Mouse (Mus musculus): ENCODE data around the gene Psmc2. TPM values are rescaled to one million over a fixed set of nuclear protein-coding genes. Genes with fewer than 3 reads are reported as not detected.

Psmc2 gene
- polyA plus RNA-seq, 1 experiment = 137 TPM

- H3K4me1 ChIP-seq (ENCODE audit: control insufficient read depth, insufficient read depth, low read length) = no peaks in the 10 kb centered on the region
- H3K4me3 ChIP-seq (ENCODE audit: low read depth, low read length) = no peak overlapping the region
- H3K27ac ChIP-seq (ENCODE audit: insufficient read depth, low read length) = no peak overlapping the region
- peaks cover 6% of the 10 kb centered on the region; the same call in 1 of the 2 replicates for H3K36me3 ChIP-seq (ENCODE audit: control insufficient read depth, insufficient read depth, low read length, poor library complexity, severe bottlenecking)
- H3K27me3 ChIP-seq (ENCODE audit: control insufficient read depth, insufficient read depth, low read length, poor library complexity, severe bottlenecking) = no peaks in the 10 kb centered on the region
- TF ChIP-seq EP300 (IDR thresholded peaks at IDR 0.05; ENCODE audit: insufficient read depth, low read depth, low read length) = no peak
- no peak for TF ChIP-seq POLR2A (IDR thresholded peaks at IDR 0.05; ENCODE audit: insufficient read depth, low read length)
- no peak for TF ChIP-seq CTCF (IDR thresholded peaks at IDR 0.05; ENCODE audit: low read depth, low read length)
- no peaks in the 10 kb centered on the region for H3K9me3 ChIP-seq (replicated peaks; ENCODE audit: control insufficient read depth, insufficient read depth, low read length, poor library complexity, severe bottlenecking)
- H3K9ac ChIP-seq (ENCODE audit: low read depth, poor library complexity, severe bottlenecking) = no peak overlapping the region
Observed at GRCm38 (mm10) chr5:21789061-21789460, 4.0 kb downstream of the Psmc2 start.

GRCm38 (mm10) chr5:21792166-21792565 lies 7.1 kb downstream of the Psmc2 start:
- Histone ChIP-seq H3K4me3 (ENCODE audit: low read depth, low read length) (no peak overlapping the region), H3K9ac (ENCODE audit: low read depth, poor library complexity, severe bottlenecking) (no peak overlapping the region), H3K27me3 (ENCODE audit: control insufficient read depth, insufficient read depth, low read length, poor library complexity, severe bottlenecking) (no peaks in the 10 kb centered on the region), H3K4me1 (ENCODE audit: control insufficient read depth, insufficient read depth, low read length) (no peaks in the 10 kb centered on the region), H3K9me3 (replicated peaks; ENCODE audit: control insufficient read depth, insufficient read depth, low read length, poor library complexity, severe bottlenecking) (no peaks in the 10 kb centered on the region), H3K27ac (ENCODE audit: insufficient read depth, low read length) (no peak overlapping the region), H3K36me3 (ENCODE audit: control insufficient read depth, insufficient read depth, low read length, poor library complexity, severe bottlenecking) (peaks cover 12% of the 10 kb centered on the region; the same call in 1 of the 2 replicates)
- no peak for TF ChIP-seq EP300 (IDR thresholded peaks at IDR 0.05; ENCODE audit: insufficient read depth, low read depth, low read length)
- TF ChIP-seq CTCF (IDR thresholded peaks at IDR 0.05; ENCODE audit: low read depth, low read length) = no peak
- no peak for TF ChIP-seq POLR2A (IDR thresholded peaks at IDR 0.05; ENCODE audit: insufficient read depth, low read length)

- Histone ChIP-seq H3K27me3 (ENCODE audit: control insufficient read depth, insufficient read depth, low read length, poor library complexity, severe bottlenecking) (no peaks in the 10 kb centered on the region; the same call in 1 of the 2 replicates), H3K4me1 (ENCODE audit: control insufficient read depth, insufficient read depth, low read length) (no peaks in the 10 kb centered on the region), H3K36me3 (ENCODE audit: control insufficient read depth, insufficient read depth, low read length, poor library complexity, severe bottlenecking) (peaks cover 35% of the 10 kb centered on the region), H3K9me3 (replicated peaks; ENCODE audit: control insufficient read depth, insufficient read depth, low read length, poor library complexity, severe bottlenecking) (no peaks in the 10 kb centered on the region), H3K9ac (ENCODE audit: low read depth, poor library complexity, severe bottlenecking) (no peak overlapping the region), H3K27ac (ENCODE audit: insufficient read depth, low read length) (no peak overlapping the region), H3K4me3 (ENCODE audit: low read depth, low read length) (no peak overlapping the region)
- TF ChIP-seq EP300 (IDR thresholded peaks at IDR 0.05; ENCODE audit: insufficient read depth, low read depth, low read length) (no peak), POLR2A (IDR thresholded peaks at IDR 0.05; ENCODE audit: insufficient read depth, low read length) (no peak), CTCF (IDR thresholded peaks at IDR 0.05; ENCODE audit: low read depth, low read length) (no peak)
Observed at GRCm38 (mm10) chr5:21802907-21803306, 17.8 kb downstream of the Psmc2 start.

GRCm38 (mm10) chr5:21803691-21804188 lies 18.7 kb downstream of the Psmc2 start:
- Histone ChIP-seq H3K27me3 (ENCODE audit: control insufficient read depth, insufficient read depth, low read length, poor library complexity, severe bottlenecking) (no peaks in the 10 kb centered on the region; the same call in 1 of the 2 replicates), H3K4me1 (ENCODE audit: control insufficient read depth, insufficient read depth, low read length) (no peaks in the 10 kb centered on the region), H3K4me3 (ENCODE audit: low read depth, low read length) (no peak overlapping the region), H3K27ac (ENCODE audit: insufficient read depth, low read length) (no peak overlapping the region), H3K9me3 (replicated peaks; ENCODE audit: control insufficient read depth, insufficient read depth, low read length, poor library complexity, severe bottlenecking) (no peaks in the 10 kb centered on the region), H3K36me3 (ENCODE audit: control insufficient read depth, insufficient read depth, low read length, poor library complexity, severe bottlenecking) (peaks cover 31% of the 10 kb centered on the region), H3K9ac (ENCODE audit: low read depth, poor library complexity, severe bottlenecking) (no peak overlapping the region)
- TF ChIP-seq EP300 (IDR thresholded peaks at IDR 0.05; ENCODE audit: insufficient read depth, low read depth, low read length) = no peak
- no peak for TF ChIP-seq CTCF (IDR thresholded peaks at IDR 0.05; ENCODE audit: low read depth, low read length)
- no peak for TF ChIP-seq POLR2A (IDR thresholded peaks at IDR 0.05; ENCODE audit: insufficient read depth, low read length)

- H3K27me3 ChIP-seq (ENCODE audit: control insufficient read depth, insufficient read depth, low read length, poor library complexity, severe bottlenecking) = no peaks in the 10 kb centered on the region; the same call in 1 of the 2 replicates
Observed at GRCm38 (mm10) chr5:21804837-21805236, 19.8 kb downstream of the Psmc2 start.

GRCm38 (mm10) chr5:21810924-21811323 lies 25.8 kb downstream of the Psmc2 start:
- Histone ChIP-seq H3K36me3 (ENCODE audit: control insufficient read depth, insufficient read depth, low read length, poor library complexity, severe bottlenecking) (no peaks in the 10 kb centered on the region), H3K9me3 (replicated peaks; ENCODE audit: control insufficient read depth, insufficient read depth, low read length, poor library complexity, severe bottlenecking) (no peaks in the 10 kb centered on the region), H3K9ac (ENCODE audit: low read depth, poor library complexity, severe bottlenecking) (no peak overlapping the region), H3K4me3 (ENCODE audit: low read depth, low read length) (no peak overlapping the region), H3K27me3 (ENCODE audit: control insufficient read depth, insufficient read depth, low read length, poor library complexity, severe bottlenecking) (no peaks in the 10 kb centered on the region), H3K27ac (ENCODE audit: insufficient read depth, low read length) (no peak overlapping the region), H3K4me1 (ENCODE audit: control insufficient read depth, insufficient read depth, low read length) (no peaks in the 10 kb centered on the region)
- TF ChIP-seq EP300 (IDR thresholded peaks at IDR 0.05; ENCODE audit: insufficient read depth, low read depth, low read length) (no peak), POLR2A (IDR thresholded peaks at IDR 0.05; ENCODE audit: insufficient read depth, low read length) (no peak)

More at GRCm38 (mm10) chr5:21804837-21805236, 19.8 kb downstream of the Psmc2 start:
- Histone ChIP-seq H3K4me3 (ENCODE audit: low read depth, low read length) (no peak overlapping the region), H3K36me3 (ENCODE audit: control insufficient read depth, insufficient read depth, low read length, poor library complexity, severe bottlenecking) (peaks cover 23% of the 10 kb centered on the region), H3K9ac (ENCODE audit: low read depth, poor library complexity, severe bottlenecking) (no peak overlapping the region), H3K27ac (ENCODE audit: insufficient read depth, low read length) (no peak overlapping the region), H3K4me1 (ENCODE audit: control insufficient read depth, insufficient read depth, low read length) (no peaks in the 10 kb centered on the region), H3K9me3 (replicated peaks; ENCODE audit: control insufficient read depth, insufficient read depth, low read length, poor library complexity, severe bottlenecking) (no peaks in the 10 kb centered on the region)
- TF ChIP-seq CTCF (IDR thresholded peaks at IDR 0.05; ENCODE audit: low read depth, low read length) = no peak
- TF ChIP-seq EP300 (IDR thresholded peaks at IDR 0.05; ENCODE audit: insufficient read depth, low read depth, low read length) = no peak
- no peak for TF ChIP-seq POLR2A (IDR thresholded peaks at IDR 0.05; ENCODE audit: insufficient read depth, low read length)

All from ES-Bruce4 (cell line).